Mouse (Mus musculus) lung, postnatal 0 days (tissue): ENCODE results near the gene Slc10a1. TPM values are rescaled to one million over a fixed set of nuclear protein-coding genes. Genes with fewer than 3 reads are reported as not detected.

Experiments
- ATAC-seq: fragments of 200-750 bp; cut with Nextera tagmentation; 2 replicates; pipeline ENCODE4 v1.8.0; 2017; ENCODE audit warnings: moderate library complexity
- DNase-seq: peaks from one replicate; pipeline ENCODE4 v3.0.0-alpha.2; 2016; ENCODE audit warnings: low spot score
- H3K27ac ChIP-seq: fragments of 300-500 bp; sonication (generic); 2 replicates; pipeline ENCODE4 v1.5.1; 2014; ENCODE audit warnings: antibody characterized with exemption, mild to moderate bottlenecking, low read length, mixed read lengths
- H3K27me3 ChIP-seq: fragments of 300-500 bp; sonication (generic); replicated peaks from 2 replicates; pipeline ENCODE4 v1.6.1; 2014; ENCODE audit warnings: low read length, mixed read lengths; ENCODE audit not compliant: insufficient read depth
- H3K36me3 ChIP-seq: fragments of 300-500 bp; sonication (generic); 2 replicates; pipeline ENCODE4 v1.6.1; 2014; ENCODE audit warnings: low read length, mixed read lengths; ENCODE audit not compliant: insufficient read depth
- H3K4me1 ChIP-seq: fragments of 300-500 bp; sonication (generic); 2 replicates; pipeline ENCODE4 v1.6.1; 2014; ENCODE audit warnings: antibody characterized with exemption, low read depth, low read length, mixed read lengths; ENCODE audit not compliant: insufficient read depth
- H3K4me2 ChIP-seq: fragments of 300-500 bp; sonication (generic); replicated peaks from 2 replicates; pipeline ENCODE4 v1.6.1; 2014; ENCODE audit warnings: low read depth, mild to moderate bottlenecking, low read length, moderate library complexity, mixed read lengths
- H3K4me3 ChIP-seq: fragments of 300-500 bp; sonication (generic); 2 replicates; pipeline ENCODE4 v1.5.1; 2014; ENCODE audit warnings: low read depth, low read length
- H3K9ac ChIP-seq: fragments of 300-500 bp; sonication (generic); replicated peaks from 2 replicates; pipeline ENCODE4 v1.6.1; 2014; ENCODE audit warnings: low read depth, mild to moderate bottlenecking
- H3K9me3 ChIP-seq: fragments of 300-500 bp; sonication (generic); 2 replicates; pipeline ENCODE4 v1.6.1; 2016; ENCODE audit warnings: low read length, mixed read lengths
- CTCF ChIP-seq: IDR thresholded peaks from 2 replicates; pipeline ENCODE4 v1.5.1; 2016; ENCODE audit warnings: antibody characterized with exemption, mild to moderate bottlenecking
- EP300 ChIP-seq: IDR thresholded peaks from 2 replicates; pipeline ENCODE4 v1.6.1; 2016; ENCODE audit warnings: antibody characterized with exemption, mild to moderate bottlenecking, control low read depth
- WGBS: fragments of 180-500 bp; shearing (Covaris S2); extraction: QIAGEN DNeasy Blood & Tissue Kit; methylation state at CpG from one replicate; pipeline ENCODE4 v1.1.7; 2014; 5-methylcytosine and 5-hydroxymethylcytosine counted together
- polyA plus RNA-seq: library from polyadenylated mRNA; unstranded; fragments of >200 nt; fragmentation: Nextera tagmentation; extraction: Ambion mirVana; gene quantifications from 2 replicates; pipeline ENCODE4 v1.2.1, GENCODE M21; 2015

Gene Slc10a1
- polyA plus RNA-seq, 1 experiment from 2014 or later = 0.47 TPM

DNA sequence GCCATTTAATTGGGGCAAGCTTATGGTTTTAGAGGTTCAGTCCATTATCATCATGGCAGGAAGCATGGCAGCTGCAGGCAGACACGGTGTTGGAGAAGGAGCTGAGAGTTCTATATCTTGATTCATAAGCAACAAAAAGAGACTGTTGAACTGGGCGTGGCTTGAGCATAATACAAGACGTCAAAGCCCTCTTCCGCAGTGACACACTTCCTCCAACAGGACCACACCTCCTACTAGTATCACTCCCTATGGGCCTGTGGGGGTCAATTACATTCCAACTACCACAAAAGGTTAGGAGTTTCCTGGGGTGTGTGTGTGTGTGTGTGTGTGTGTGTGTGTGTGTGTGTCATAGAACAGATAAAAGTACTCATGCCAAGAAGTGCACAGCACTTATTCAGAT lies 32.4 kb upstream of the Slc10a1 start:
- TF ChIP-seq EP300 (no peak), CTCF (no peak)
- H3K27me3 ChIP-seq = no peaks in the 10 kb centered on the region; the same call in 1 of the 2 replicates
- no peak for DNase-seq
- 65% methylated on average over 4 of the region's 4 CpGs for WGBS
- H3K4me3 ChIP-seq = no peak overlapping the region
- H3K9ac ChIP-seq = no peak overlapping the region
- ATAC-seq = no peak
- H3K36me3 ChIP-seq = no peaks in the 10 kb centered on the region
- no peaks in the 10 kb centered on the region for H3K9me3 ChIP-seq
- no peak overlapping the region for H3K27ac ChIP-seq
- no peaks in the 10 kb centered on the region for H3K4me1 ChIP-seq
- no peak overlapping the region for H3K4me2 ChIP-seq

DNA sequence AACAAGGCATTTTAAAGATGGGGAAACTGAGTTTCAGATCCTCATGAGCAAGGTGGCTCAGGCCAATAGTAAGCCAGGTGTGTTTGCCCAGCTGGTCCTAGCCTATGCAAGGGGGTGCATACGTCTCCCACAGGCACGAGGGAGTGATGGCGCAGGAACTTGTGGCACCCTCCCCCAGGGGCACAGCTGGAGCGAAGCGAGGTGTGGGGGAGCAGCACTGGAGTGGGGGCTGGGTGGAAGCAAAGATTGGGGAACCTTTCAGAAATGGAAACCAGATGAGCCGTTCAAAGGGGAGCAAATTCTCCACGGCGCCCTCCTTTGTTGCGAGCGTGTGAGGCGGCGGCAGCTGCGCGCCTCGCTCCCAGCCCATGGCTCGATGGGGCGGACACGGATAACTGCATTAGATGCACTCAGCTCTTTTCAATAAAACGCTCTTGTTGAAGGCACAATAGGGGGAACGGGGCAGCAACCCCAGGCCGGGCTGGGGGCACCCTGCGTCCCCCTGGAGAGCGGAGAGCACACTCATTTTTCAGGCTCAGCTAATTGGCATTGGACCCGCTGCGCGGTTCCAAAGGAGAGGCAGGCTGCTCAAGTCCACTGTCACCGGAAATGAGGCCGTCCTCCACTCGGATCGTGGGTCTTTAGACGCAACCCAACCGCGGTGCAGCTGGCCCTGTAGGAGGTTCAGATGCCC lies 30.2 kb upstream of the Slc10a1 start:
- whole genome bisulfite sequencing = 9% methylated on average over 33 of the region's 33 CpGs
- no peak for TF ChIP-seq EP300
- no peak for TF ChIP-seq CTCF
- no peak for ATAC-seq

DNA sequence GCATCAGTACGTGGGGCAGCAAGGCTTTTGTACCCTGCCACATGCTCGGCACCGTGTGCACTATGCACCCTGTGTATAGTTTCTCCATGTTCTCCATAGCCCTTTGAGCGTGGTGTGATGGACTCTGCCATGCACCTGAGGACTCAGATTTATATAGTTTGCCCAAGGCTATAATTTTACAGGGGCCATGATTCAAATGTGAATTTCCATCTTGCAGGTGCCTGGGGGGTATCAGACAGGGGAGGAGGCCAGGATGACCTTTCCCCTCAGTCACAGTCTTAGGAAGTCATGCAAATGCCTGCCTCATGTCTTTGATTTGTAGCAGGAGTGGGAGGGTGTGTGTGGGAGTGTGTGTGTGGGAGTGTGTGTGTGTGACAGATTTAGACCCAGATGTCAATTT lies 29.1 kb upstream of the Slc10a1 start:
- no peak overlapping the region for H3K9ac ChIP-seq
- 73% methylated on average over 4 of the region's 4 CpGs for WGBS
- H3K9me3 ChIP-seq = no peaks in the 10 kb centered on the region
- no peak overlapping the region for H3K4me2 ChIP-seq
- no peak for TF ChIP-seq CTCF
- TF ChIP-seq EP300 = no peak
- H3K27me3 ChIP-seq = no peaks in the 10 kb centered on the region; the same call in 1 of the 2 replicates
- no peak overlapping the region for H3K4me3 ChIP-seq
- H3K27ac ChIP-seq = no peak overlapping the region
- DNase-seq (no peak), ATAC-seq (no peak)
- H3K36me3 ChIP-seq = no peaks in the 10 kb centered on the region
- H3K4me1 ChIP-seq = no peaks in the 10 kb centered on the region

More for the DNA sequence above, 30.2 kb upstream of the Slc10a1 start:
- H3K27me3 ChIP-seq = no peaks in the 10 kb centered on the region; the same call in 1 of the 2 replicates
- H3K4me2 ChIP-seq = no peak overlapping the region
- H3K4me3 ChIP-seq = no peak overlapping the region
- DNase-seq = no peak
- no peaks in the 10 kb centered on the region for H3K36me3 ChIP-seq
- no peaks in the 10 kb centered on the region for H3K9me3 ChIP-seq
- no peak overlapping the region for H3K9ac ChIP-seq
- H3K4me1 ChIP-seq = no peaks in the 10 kb centered on the region
- H3K27ac ChIP-seq = no peak overlapping the region

DNA sequence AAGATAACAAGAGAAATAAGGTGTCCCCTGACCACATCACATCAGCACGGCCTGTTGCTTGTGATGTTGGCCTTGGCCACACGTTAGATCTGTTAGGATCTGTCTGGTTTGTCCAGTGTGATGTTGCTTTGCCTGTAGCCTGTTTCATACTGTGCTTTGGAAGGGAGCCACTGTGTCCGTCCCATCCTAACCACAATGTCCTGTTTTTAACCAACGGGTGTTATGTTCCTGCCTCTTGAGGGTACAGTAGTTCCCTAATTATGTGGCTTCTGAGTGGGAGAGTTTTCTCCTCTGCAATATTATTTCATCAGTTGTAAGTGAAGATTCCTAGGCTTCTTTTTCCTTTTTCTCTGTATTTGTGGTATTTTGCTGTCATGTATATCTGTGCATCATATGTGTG lies 26.8 kb upstream of the Slc10a1 start:
- TF ChIP-seq EP300 (no peak), CTCF (no peak)
- Histone ChIP-seq H3K27ac (no peak overlapping the region), H3K27me3 (no peaks in the 10 kb centered on the region; the same call in 1 of the 2 replicates), H3K9ac (no peak overlapping the region), H3K4me3 (no peak overlapping the region), H3K4me1 (no peaks in the 10 kb centered on the region), H3K36me3 (no peaks in the 10 kb centered on the region), H3K4me2 (no peak overlapping the region), H3K9me3 (no peaks in the 10 kb centered on the region)
- DNase-seq (no peak), ATAC-seq (no peak)
- WGBS = 74% methylated on average over 4 of the region's 4 CpGs

DNA sequence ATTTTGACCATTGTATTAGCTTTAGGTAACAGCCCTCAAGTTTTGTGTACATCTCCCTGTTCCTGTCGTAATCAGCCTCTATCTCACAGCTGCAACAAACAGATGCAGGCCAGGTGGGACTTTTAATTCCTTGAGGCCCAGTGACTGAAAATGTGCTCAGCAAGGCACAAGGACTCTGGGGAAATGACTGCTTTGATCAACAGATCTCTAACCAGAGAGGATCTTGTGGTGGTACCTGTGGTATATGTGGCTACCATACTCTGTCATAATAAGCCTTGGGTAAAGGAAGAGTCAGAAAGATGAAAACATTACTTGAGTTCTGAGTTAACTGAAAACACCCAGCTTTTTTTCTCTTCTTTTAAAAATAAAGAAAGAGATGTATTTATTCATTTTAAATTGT lies 25.3 kb upstream of the Slc10a1 start:
- H3K4me3 ChIP-seq = no peak overlapping the region
- DNase-seq (no peak), ATAC-seq (no peak)
- H3K9ac ChIP-seq = no peak overlapping the region
- 84% methylated on average over 1 of the region's 1 CpGs for WGBS
- H3K4me2 ChIP-seq = no peak overlapping the region
- no peaks in the 10 kb centered on the region for H3K4me1 ChIP-seq
- no peaks in the 10 kb centered on the region for H3K9me3 ChIP-seq
- H3K27ac ChIP-seq = no peak overlapping the region
- no peak for TF ChIP-seq EP300
- TF ChIP-seq CTCF = no peak
- H3K36me3 ChIP-seq = no peaks in the 10 kb centered on the region
- H3K27me3 ChIP-seq = no peaks in the 10 kb centered on the region; the same call in 1 of the 2 replicates

DNA sequence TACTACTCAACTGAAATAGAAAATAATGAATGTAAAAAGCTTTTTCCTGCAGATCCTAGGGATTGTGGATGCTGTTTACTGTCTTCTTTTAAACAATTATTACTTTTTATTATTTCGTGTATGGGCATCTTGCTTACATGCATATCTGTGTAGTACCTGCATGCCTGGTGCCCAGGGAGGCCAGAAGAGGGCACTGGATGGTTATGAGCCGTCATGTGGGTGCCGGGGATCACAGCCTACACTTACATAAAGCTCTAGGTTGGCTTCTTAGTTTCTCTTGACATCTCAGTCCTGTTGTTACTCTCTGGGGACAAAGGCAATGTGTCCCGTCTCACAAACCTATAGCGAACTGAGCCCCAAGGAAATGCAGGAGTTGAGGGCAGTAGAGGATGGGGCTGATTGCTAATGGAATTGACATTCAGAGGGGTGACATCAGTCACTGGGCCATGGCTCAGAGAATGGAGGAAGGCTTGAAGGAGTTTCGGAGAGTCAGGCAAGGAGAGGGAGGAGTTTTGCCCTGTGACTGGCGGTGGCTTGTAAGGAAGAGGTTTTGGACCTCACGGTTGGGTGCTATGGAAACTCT lies 24.1 kb upstream of the Slc10a1 start:
- no peak for DNase-seq
- H3K4me2 ChIP-seq = no peak overlapping the region
- H3K36me3 ChIP-seq = no peaks in the 10 kb centered on the region
- no peak overlapping the region for H3K27ac ChIP-seq
- H3K4me3 ChIP-seq = no peak overlapping the region
- no peaks in the 10 kb centered on the region; the same call in 1 of the 2 replicates for H3K27me3 ChIP-seq
- 71% methylated on average over 8 of the region's 8 CpGs for WGBS
- H3K9me3 ChIP-seq = no peaks in the 10 kb centered on the region
- TF ChIP-seq CTCF = no peak
- TF ChIP-seq EP300 = no peak
- no peak for ATAC-seq
- no peaks in the 10 kb centered on the region for H3K4me1 ChIP-seq
- no peak overlapping the region for H3K9ac ChIP-seq
